Mouse (Mus musculus): ENCODE measurements around the gene Leng9. TPM values are rescaled to one million over a fixed set of nuclear protein-coding genes. Genes with fewer than 3 reads are reported as not detected.

The Leng9 gene
- polyA plus RNA-seq, 1 experiment from 2014 or later = 1.8 TPM

GRCm38 (mm10) chr7:4154976-4155375 lies 4.8 kb upstream of the Leng9 start:
- Histone ChIP-seq H3K9me3 (ENCODE audit: control insufficient read depth, low read length) (no peaks in the 10 kb centered on the region), H3K27me3 (ENCODE audit: control insufficient read depth, insufficient read depth, low read length) (peaks cover 13% of the 10 kb centered on the region), H3K4me1 (ENCODE audit: control insufficient read depth, insufficient read depth, low read length) (no peaks in the 10 kb centered on the region), H3K27ac (ENCODE audit: low read depth, low read length) (no peak overlapping the region), H3K4me3 (ENCODE audit: low read length) (no peak overlapping the region), H3K36me3 (ENCODE audit: control insufficient read depth, insufficient read depth, low read length) (no peaks in the 10 kb centered on the region), H3K4me2 (replicated peaks; ENCODE audit: low read depth, low read length) (no peak overlapping the region), H3K9ac (ENCODE audit: low read depth, low read length) (no peak overlapping the region)
- no peak for ATAC-seq (ENCODE audit: low FRiP score, low TSS enrichment)
- 54% methylated on average over 4 of the region's 4 CpGs for WGBS

- no peak overlapping the region for H3K4me3 ChIP-seq (ENCODE audit: low read length)
- H3K36me3 ChIP-seq (ENCODE audit: control insufficient read depth, insufficient read depth, low read length) = no peaks in the 10 kb centered on the region
- peaks cover 13% of the 10 kb centered on the region for H3K27me3 ChIP-seq (ENCODE audit: control insufficient read depth, insufficient read depth, low read length)
- no peaks in the 10 kb centered on the region for H3K4me1 ChIP-seq (ENCODE audit: control insufficient read depth, insufficient read depth, low read length)
- no peak overlapping the region for H3K27ac ChIP-seq (ENCODE audit: low read depth, low read length)
- no peak overlapping the region for H3K4me2 ChIP-seq (replicated peaks; ENCODE audit: low read depth, low read length)
- ATAC-seq (ENCODE audit: low FRiP score, low TSS enrichment) = no peak
- H3K9me3 ChIP-seq (ENCODE audit: control insufficient read depth, low read length) = no peaks in the 10 kb centered on the region
- no peak overlapping the region for H3K9ac ChIP-seq (ENCODE audit: low read depth, low read length)
- WGBS = 87% methylated on average over 5 of the region's 5 CpGs
Measured at GRCm38 (mm10) chr7:4154356-4154755, 4.2 kb upstream of the Leng9 start.

- H3K27ac ChIP-seq (ENCODE audit: low read depth, low read length) = no peak overlapping the region
- peaks cover 17% of the 10 kb centered on the region for H3K36me3 ChIP-seq (ENCODE audit: control insufficient read depth, insufficient read depth, low read length)
- H3K4me3 ChIP-seq (ENCODE audit: low read length) = peak overlapping the region; percentile 14; the same call in 1 of the 2 replicates
- H3K4me1 ChIP-seq (ENCODE audit: control insufficient read depth, insufficient read depth, low read length) = peaks cover 13% of the 10 kb centered on the region
- ATAC-seq (ENCODE audit: low FRiP score, low TSS enrichment) = no peak
- H3K9ac ChIP-seq (ENCODE audit: low read depth, low read length) = no peak overlapping the region
- 16% methylated on average over 22 of the region's 22 CpGs for WGBS
- H3K27me3 ChIP-seq (ENCODE audit: control insufficient read depth, insufficient read depth, low read length) = peaks cover 13% of the 10 kb centered on the region
- no peaks in the 10 kb centered on the region for H3K9me3 ChIP-seq (ENCODE audit: control insufficient read depth, low read length)
- H3K4me2 ChIP-seq (replicated peaks; ENCODE audit: low read depth, low read length) = peak overlapping the region; percentile 26
Measured at GRCm38 (mm10) chr7:4151241-4151640, 1.1 kb upstream of the Leng9 start.

DNA sequence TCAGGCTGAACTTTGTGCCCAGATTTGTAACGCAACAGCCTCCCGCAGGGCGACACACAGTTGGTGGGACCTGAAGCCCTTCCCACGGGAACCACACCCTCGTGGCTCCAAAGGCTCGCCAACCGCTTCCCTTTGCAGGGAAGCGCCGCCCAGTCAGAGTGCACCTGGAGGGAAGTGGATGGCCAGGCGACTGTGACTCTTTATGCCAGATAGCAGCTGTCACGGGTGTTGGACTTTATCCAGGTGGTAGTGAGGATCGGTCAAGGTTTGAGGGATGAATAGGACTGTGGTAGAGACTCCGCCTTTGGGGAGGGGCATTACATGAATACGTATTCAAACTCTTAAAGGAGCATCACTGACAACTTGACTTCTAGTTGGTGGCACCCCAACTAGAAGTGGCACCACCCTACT lies 642 bp upstream of the Leng9 start:
- H3K4me2 ChIP-seq (replicated peaks; ENCODE audit: low read depth, low read length) = peak overlapping the region; percentile 91
- peaks cover 22% of the 10 kb centered on the region for H3K36me3 ChIP-seq (ENCODE audit: control insufficient read depth, insufficient read depth, low read length)
- ATAC-seq (ENCODE audit: low FRiP score, low TSS enrichment) = no peak
- peak overlapping the region; percentile 70; the same call in 1 of the 2 replicates for H3K4me3 ChIP-seq (ENCODE audit: low read length)
- peaks cover 13% of the 10 kb centered on the region for H3K4me1 ChIP-seq (ENCODE audit: control insufficient read depth, insufficient read depth, low read length)
- H3K27me3 ChIP-seq (ENCODE audit: control insufficient read depth, insufficient read depth, low read length) = peaks cover 13% of the 10 kb centered on the region
- 6% methylated on average over 14 of the region's 14 CpGs for WGBS
- H3K9me3 ChIP-seq (ENCODE audit: control insufficient read depth, low read length) = no peaks in the 10 kb centered on the region
- no peak overlapping the region for H3K27ac ChIP-seq (ENCODE audit: low read depth, low read length)
- no peak overlapping the region for H3K9ac ChIP-seq (ENCODE audit: low read depth, low read length)

GRCm38 (mm10) chr7:4149209-4150054 lies 742 bp downstream of the Leng9 start:
- Histone ChIP-seq H3K36me3 (ENCODE audit: control insufficient read depth, insufficient read depth, low read length) (peaks cover 36% of the 10 kb centered on the region), H3K4me3 (ENCODE audit: low read length) (peak overlapping the region; percentile 70), H3K27ac (ENCODE audit: low read depth, low read length) (peak overlapping the region; percentile 75), H3K9ac (ENCODE audit: low read depth, low read length) (peak overlapping the region; percentile 63), H3K4me1 (ENCODE audit: control insufficient read depth, insufficient read depth, low read length) (peaks cover 13% of the 10 kb centered on the region), H3K9me3 (ENCODE audit: control insufficient read depth, low read length) (no peaks in the 10 kb centered on the region), H3K27me3 (ENCODE audit: control insufficient read depth, insufficient read depth, low read length) (peaks cover 13% of the 10 kb centered on the region), H3K4me2 (replicated peaks; ENCODE audit: low read depth, low read length) (peak overlapping the region; percentile 91)
- under 1% methylated on average over 64 of the region's 64 CpGs for WGBS
- peak; percentile 71 for ATAC-seq (ENCODE audit: low FRiP score, low TSS enrichment)

DNA sequence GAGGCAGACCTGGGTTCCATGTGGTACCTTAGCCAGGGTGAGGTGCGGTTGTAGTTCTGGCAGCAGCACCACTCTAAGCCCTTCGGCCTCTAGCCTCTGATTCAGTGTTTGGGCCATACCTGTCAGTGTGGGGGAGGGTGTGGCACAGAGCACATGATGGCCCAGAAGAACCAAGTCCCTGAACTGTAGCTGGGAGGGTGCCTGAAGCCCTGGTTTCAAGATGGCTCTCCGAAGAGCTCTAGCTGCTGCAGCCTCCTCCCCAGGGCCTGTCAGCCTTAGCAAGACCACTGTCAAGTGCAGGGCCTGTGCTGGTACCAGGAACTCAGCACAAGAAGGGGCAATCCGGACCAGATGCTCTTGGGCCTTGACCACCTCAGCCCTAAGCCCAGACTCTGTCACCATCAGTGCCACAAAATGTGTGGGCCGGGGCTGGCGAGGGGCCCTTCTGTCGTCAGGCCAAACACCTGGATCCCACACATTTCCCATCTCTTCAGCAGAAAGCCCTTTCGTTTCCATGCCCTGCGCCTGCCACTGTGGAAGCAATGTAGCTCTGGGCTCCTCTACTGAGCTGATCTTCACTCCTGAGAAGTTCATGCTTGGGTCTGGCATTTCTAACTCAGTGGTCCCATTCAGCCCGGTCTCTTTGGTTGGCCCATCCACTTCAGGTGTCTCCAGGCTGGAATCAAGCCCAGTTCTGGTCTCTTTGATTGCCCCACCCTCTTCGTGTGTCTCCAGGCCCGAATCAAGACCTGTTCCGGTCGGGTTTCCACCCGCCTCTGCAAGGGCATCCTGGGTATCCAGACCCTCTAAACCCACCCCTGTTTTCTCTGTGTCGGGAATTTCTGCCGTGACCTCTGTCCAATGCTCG lies 1.6 kb downstream of the Leng9 start:
- ATAC-seq (ENCODE audit: low FRiP score, low TSS enrichment) = peak; percentile 4
- peak overlapping the region; percentile 91 for H3K4me2 ChIP-seq (replicated peaks; ENCODE audit: low read depth, low read length)
- H3K9ac ChIP-seq (ENCODE audit: low read depth, low read length) = peak overlapping the region; percentile 63
- H3K27ac ChIP-seq (ENCODE audit: low read depth, low read length) = peak overlapping the region; percentile 75
- H3K4me1 ChIP-seq (ENCODE audit: control insufficient read depth, insufficient read depth, low read length) = peaks cover 13% of the 10 kb centered on the region
- no peaks in the 10 kb centered on the region for H3K9me3 ChIP-seq (ENCODE audit: control insufficient read depth, low read length)
- peaks cover 44% of the 10 kb centered on the region for H3K36me3 ChIP-seq (ENCODE audit: control insufficient read depth, insufficient read depth, low read length)
- peak overlapping the region; percentile 70 for H3K4me3 ChIP-seq (ENCODE audit: low read length)
- H3K27me3 ChIP-seq (ENCODE audit: control insufficient read depth, insufficient read depth, low read length) = peaks cover 13% of the 10 kb centered on the region
- WGBS = 29% methylated on average over 18 of the region's 18 CpGs

DNA sequence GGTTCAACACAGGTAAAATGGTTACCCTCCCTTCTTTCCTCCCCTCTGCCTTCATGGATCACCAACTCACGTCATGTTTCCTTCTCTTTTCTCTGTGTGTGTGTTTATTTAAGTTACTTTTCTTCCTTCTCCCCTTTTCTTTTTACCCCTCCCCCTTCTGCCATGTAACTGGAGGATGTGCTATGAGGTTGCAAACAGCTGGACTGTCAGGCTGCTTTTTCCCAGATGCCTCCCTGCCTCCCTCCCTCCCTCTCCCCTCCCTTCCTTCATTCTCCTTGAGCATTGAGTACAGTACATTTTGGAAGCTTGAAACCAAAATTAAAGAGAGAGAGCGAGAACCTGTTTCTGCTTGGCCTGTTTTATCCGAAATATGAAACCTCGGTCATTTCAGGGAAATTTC lies 2.3 kb downstream of the Leng9 start:
- H3K4me2 ChIP-seq (replicated peaks; ENCODE audit: low read depth, low read length) = no peak overlapping the region
- H3K27me3 ChIP-seq (ENCODE audit: control insufficient read depth, insufficient read depth, low read length) = peaks cover 13% of the 10 kb centered on the region
- 67% methylated on average over 4 of the region's 4 CpGs for WGBS
- ATAC-seq (ENCODE audit: low FRiP score, low TSS enrichment) = no peak
- H3K4me1 ChIP-seq (ENCODE audit: control insufficient read depth, insufficient read depth, low read length) = peaks cover 13% of the 10 kb centered on the region
- no peaks in the 10 kb centered on the region for H3K9me3 ChIP-seq (ENCODE audit: control insufficient read depth, low read length)
- 0 out of 2 replicates have a peak overlapping the region, but pooled peaks have one; percentile 63 for H3K9ac ChIP-seq (ENCODE audit: low read depth, low read length)
- H3K27ac ChIP-seq (ENCODE audit: low read depth, low read length) = no peak overlapping the region
- peaks cover 51% of the 10 kb centered on the region for H3K36me3 ChIP-seq (ENCODE audit: control insufficient read depth, insufficient read depth, low read length)
- no peak overlapping the region for H3K4me3 ChIP-seq (ENCODE audit: low read length)

DNA sequence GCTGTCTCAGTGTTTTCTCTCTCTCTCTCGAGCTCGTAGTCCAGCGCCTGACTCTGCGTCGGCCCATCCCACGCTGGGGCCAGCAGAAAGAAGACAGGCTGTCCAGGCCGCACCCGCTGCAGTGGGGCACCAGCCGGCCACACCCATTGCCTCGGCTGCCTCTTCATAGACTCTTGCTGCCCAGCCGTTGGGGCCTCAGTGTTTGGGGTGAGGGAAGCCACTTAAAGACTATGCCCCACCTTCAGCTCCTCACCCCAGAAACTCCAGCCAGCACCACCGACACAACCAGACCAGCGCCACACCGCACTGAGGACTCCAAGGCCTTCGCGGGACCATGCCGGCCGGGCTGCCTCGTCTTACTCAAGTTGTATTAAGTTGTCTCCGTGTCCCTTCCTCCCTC lies 2.8 kb downstream of the Leng9 start:
- H3K9ac ChIP-seq (ENCODE audit: low read depth, low read length) = no peak overlapping the region
- peaks cover 56% of the 10 kb centered on the region for H3K36me3 ChIP-seq (ENCODE audit: control insufficient read depth, insufficient read depth, low read length)
- WGBS = 87% methylated on average over 20 of the region's 20 CpGs

More for the DNA sequence above, 2.8 kb downstream of the Leng9 start:
- H3K27ac ChIP-seq (ENCODE audit: low read depth, low read length) = no peak overlapping the region
- no peak overlapping the region for H3K4me3 ChIP-seq (ENCODE audit: low read length)
- no peak overlapping the region for H3K4me2 ChIP-seq (replicated peaks; ENCODE audit: low read depth, low read length)
- ATAC-seq (ENCODE audit: low FRiP score, low TSS enrichment) = no peak
- H3K9me3 ChIP-seq (ENCODE audit: control insufficient read depth, low read length) = no peaks in the 10 kb centered on the region
- H3K27me3 ChIP-seq (ENCODE audit: control insufficient read depth, insufficient read depth, low read length) = peaks cover 13% of the 10 kb centered on the region
- peaks cover 13% of the 10 kb centered on the region for H3K4me1 ChIP-seq (ENCODE audit: control insufficient read depth, insufficient read depth, low read length)

Data from kidney, embryonic 14.5 days (tissue).